Mouse (Mus musculus) heart, embryonic 13.5 days (tissue): Measurements from ENCODE around the gene Zbtb43. TPM values are rescaled to one million over a fixed set of nuclear protein-coding genes. Genes with fewer than 3 reads are reported as not detected.
A peak's percentile ranks its signal among the peaks of the same experiment; 100 is the strongest.

Experiments
- ATAC-seq: fragments of 200-750 bp; cut with Nextera tagmentation; 2 replicates; pipeline ENCODE4 v1.8.0; 2017; ENCODE audit warnings: moderate TSS enrichment; ENCODE audit not compliant: insufficient number of reproducible peaks, low FRiP score, low TSS enrichment; ENCODE audit errors: extremely low read depth
- H3K27ac ChIP-seq: fragments of 300-500 bp; sonication (generic); replicated peaks from 2 replicates; pipeline ENCODE4 v1.5.1; 2015; ENCODE audit warnings: moderate library complexity, mild to moderate bottlenecking, inconsistent platforms
- H3K27me3 ChIP-seq: fragments of 300-500 bp; sonication (generic); replicated peaks from 2 replicates; pipeline ENCODE4 v1.6.1; 2015; ENCODE audit warnings: mild to moderate bottlenecking, inconsistent platforms
- H3K36me3 ChIP-seq: fragments of 300-500 bp; sonication (generic); 2 replicates; pipeline ENCODE4 v1.6.1; 2015; ENCODE audit warnings: mild to moderate bottlenecking, inconsistent platforms
- H3K4me1 ChIP-seq: fragments of 300-500 bp; sonication (generic); 2 replicates; pipeline ENCODE4 v1.6.1; 2015; ENCODE audit warnings: inconsistent platforms
- H3K4me2 ChIP-seq: fragments of 300-500 bp; sonication (generic); 2 replicates; pipeline ENCODE4 v1.6.1; 2015; ENCODE audit warnings: inconsistent platforms, mild to moderate bottlenecking, moderate library complexity
- H3K4me3 ChIP-seq: fragments of 300-500 bp; sonication (generic); 2 replicates; pipeline ENCODE4 v1.5.1; 2015; ENCODE audit warnings: moderate library complexity, mild to moderate bottlenecking, inconsistent platforms
- H3K9ac ChIP-seq: fragments of 300-500 bp; sonication (generic); 2 replicates; pipeline ENCODE4 v1.6.1; 2015; ENCODE audit warnings: inconsistent platforms, mild to moderate bottlenecking, moderate library complexity
- H3K9me3 ChIP-seq: fragments of 300-500 bp; sonication (generic); 2 replicates; pipeline ENCODE4 v1.6.1; 2016; ENCODE audit warnings: inconsistent platforms
- WGBS: fragments of 180-500 bp; shearing (Covaris S2); methylation state at CpG from one replicate; pipeline ENCODE4 v1.1.7; 2015; ENCODE audit warnings: mixed read lengths; 5-methylcytosine and 5-hydroxymethylcytosine counted together
- polyA plus RNA-seq: library from polyadenylated mRNA; unstranded; fragments of >200 nt; fragmentation: Nextera tagmentation; extraction: Ambion mirVana; gene quantifications from 2 replicates; pipeline ENCODE4 v1.2.1, GENCODE M21; 2015

Gene Zbtb43
- polyA plus RNA-seq, 1 experiment from 2014 or later = 10.5 TPM

DNA sequence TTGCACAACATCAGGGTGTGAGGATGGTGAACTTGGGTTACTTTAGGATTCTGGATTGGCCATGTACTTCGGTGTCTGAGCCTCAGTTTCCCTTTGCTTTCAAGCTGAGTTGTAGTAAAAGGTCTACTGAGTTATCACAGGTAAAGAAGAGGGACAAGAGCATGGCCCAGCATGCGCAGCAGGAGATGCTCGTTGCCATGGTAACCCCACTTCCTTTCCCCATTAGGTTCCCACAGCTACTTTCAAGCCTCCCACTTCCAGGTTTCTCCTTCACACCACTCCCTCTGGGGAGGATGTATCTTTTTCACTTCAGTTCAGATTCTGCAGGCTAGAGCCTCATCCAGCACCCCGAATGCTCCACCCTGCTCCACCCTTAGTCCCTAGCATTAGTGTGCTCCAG, 27.5 kb downstream of the Zbtb43 start:
- Histone ChIP-seq H3K4me3 (no peak overlapping the region), H3K9me3 (no peaks in the 10 kb centered on the region), H3K36me3 (no peaks in the 10 kb centered on the region), H3K9ac (no peak overlapping the region), H3K4me1 (peaks cover 53% of the 10 kb centered on the region), H3K4me2 (no peak overlapping the region), H3K27me3 (0 out of 2 replicates have a peak, but pooled peaks cover 4% of the 10 kb centered on the region), H3K27ac (no peak overlapping the region)
- no peak for ATAC-seq
- WGBS = 41% methylated on average over 4 of the region's 4 CpGs

DNA sequence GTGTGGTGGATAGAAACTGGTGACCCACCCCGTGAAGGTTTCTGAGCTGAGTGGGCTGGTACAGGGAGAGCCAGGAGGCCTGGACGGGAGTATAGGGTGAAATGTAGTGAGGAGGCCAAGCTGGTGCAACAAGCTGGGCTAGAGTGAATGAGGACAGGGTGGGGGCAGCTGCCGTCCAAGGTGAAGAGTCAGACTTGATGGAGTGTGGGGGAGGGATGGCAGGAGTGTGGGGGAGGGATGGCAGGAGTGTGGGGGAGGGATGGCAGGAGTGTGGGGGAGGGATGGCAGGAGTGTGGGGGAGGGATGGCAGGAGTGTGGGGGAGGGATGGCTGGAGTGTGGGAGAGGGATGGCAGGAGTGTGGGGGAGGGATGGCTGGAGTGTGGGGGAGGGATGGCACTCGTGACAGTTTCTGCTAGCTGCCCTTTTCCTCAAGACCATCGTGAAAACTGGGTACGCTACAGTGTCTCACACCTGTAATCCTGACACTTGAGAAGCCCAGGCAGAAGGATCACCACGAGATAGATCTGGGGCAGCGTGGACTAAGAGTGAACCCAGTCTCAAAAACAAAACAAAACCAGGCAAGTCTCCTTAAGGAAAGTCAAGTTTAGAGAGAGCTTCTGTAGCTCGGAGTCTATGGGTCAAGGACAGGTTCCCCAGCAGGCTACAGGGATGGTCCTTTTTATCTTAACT, 28.2 kb downstream of the Zbtb43 start:
- no peak overlapping the region for H3K4me2 ChIP-seq
- 20% methylated on average over 9 of the region's 9 CpGs for WGBS
- no peak overlapping the region for H3K27ac ChIP-seq
- no peaks in the 10 kb centered on the region for H3K9me3 ChIP-seq
- 0 out of 2 replicates have a peak, but pooled peaks cover 4% of the 10 kb centered on the region for H3K27me3 ChIP-seq
- peak overlapping the region; percentile 37; the same call in 1 of the 2 replicates for H3K9ac ChIP-seq
- H3K4me1 ChIP-seq = peaks cover 60% of the 10 kb centered on the region
- no peak for ATAC-seq
- no peak overlapping the region for H3K4me3 ChIP-seq
- H3K36me3 ChIP-seq = no peaks in the 10 kb centered on the region

DNA sequence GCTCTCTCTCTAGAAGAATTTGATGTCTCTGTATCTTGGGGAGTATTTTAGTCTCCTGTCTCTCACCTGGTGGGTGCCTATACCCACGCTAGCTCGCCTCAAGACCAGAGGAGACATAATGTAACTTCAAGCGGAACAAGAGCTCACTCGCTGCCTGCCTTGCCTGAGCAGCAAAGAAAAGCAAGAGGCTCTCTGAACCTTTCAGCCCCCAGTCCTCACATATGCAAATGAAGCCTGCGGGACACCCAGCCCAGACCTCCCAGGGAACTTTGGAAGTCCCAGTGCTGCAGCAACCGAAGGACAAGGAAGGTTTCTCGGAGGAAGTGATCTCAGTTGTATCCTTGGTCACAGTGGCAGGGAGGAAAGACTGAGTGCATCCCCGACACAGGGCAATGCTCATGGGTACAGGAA, 28.9 kb downstream of the Zbtb43 start:
- Histone ChIP-seq H3K36me3 (no peaks in the 10 kb centered on the region), H3K4me1 (peaks cover 56% of the 10 kb centered on the region), H3K4me2 (no peak overlapping the region), H3K4me3 (no peak overlapping the region), H3K9ac (peak overlapping the region; percentile 37; the same call in 1 of the 2 replicates), H3K27ac (no peak overlapping the region), H3K27me3 (0 out of 2 replicates have a peak, but pooled peaks cover 4% of the 10 kb centered on the region), H3K9me3 (no peaks in the 10 kb centered on the region)
- WGBS = 33% methylated on average over 8 of the region's 8 CpGs
- ATAC-seq = no peak

DNA sequence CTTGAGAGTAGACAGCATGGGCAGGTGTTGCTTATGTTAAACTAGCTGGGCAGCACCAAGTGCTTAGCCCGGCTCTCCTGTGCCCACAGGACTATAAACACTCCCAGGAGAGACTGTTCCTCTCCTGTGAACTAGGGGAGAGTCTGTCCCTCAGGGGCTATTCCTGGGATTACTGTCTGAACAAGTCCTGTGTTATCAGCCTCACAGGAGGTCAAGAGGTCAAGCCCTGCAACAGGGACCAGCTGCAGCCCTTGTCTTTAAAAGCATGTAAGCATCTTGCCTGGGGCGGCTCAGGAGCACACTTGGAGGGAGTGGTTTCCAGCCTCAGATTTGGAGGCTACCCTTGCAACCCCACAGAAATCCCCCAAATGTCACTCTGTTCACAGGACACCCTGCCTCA, 30.0 kb downstream of the Zbtb43 start:
- H3K4me1 ChIP-seq = peaks cover 49% of the 10 kb centered on the region
- 0 out of 2 replicates have a peak, but pooled peaks cover 4% of the 10 kb centered on the region for H3K27me3 ChIP-seq
- H3K9me3 ChIP-seq = no peaks in the 10 kb centered on the region
- no peaks in the 10 kb centered on the region for H3K36me3 ChIP-seq
- no peak overlapping the region for H3K27ac ChIP-seq
- WGBS = 23% methylated on average over 2 of the region's 2 CpGs
- no peak overlapping the region for H3K4me3 ChIP-seq
- no peak overlapping the region for H3K9ac ChIP-seq
- no peak for ATAC-seq
- H3K4me2 ChIP-seq = no peak overlapping the region

DNA sequence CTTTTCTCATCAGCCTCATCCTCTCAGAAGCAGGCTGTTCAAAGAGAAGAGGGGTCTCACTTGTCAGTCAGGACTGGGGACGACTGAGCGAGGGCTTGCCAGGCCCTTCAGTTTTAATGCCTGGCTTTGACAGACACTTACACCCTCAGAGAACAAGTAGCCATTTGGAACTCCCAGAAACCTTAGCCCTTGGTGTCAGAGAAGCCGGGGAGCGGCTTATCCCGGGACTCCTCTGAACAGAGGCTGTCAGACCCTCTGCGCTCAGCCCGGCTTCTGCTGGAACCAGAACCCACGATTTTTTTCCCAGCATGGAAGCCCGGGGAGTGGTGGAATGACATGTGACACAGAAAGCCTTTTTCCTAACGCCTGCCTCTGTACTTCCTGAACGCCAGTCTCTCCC, 31.2 kb downstream of the Zbtb43 start:
- no peak overlapping the region for H3K4me3 ChIP-seq
- WGBS = 53% methylated on average over 11 of the region's 11 CpGs
- H3K27ac ChIP-seq = no peak overlapping the region
- 0 out of 2 replicates have a peak, but pooled peaks cover 4% of the 10 kb centered on the region for H3K27me3 ChIP-seq
- no peak overlapping the region for H3K4me2 ChIP-seq
- H3K36me3 ChIP-seq = no peaks in the 10 kb centered on the region
- no peak for ATAC-seq
- no peak overlapping the region for H3K9ac ChIP-seq
- peaks cover 42% of the 10 kb centered on the region for H3K4me1 ChIP-seq
- no peaks in the 10 kb centered on the region for H3K9me3 ChIP-seq

DNA sequence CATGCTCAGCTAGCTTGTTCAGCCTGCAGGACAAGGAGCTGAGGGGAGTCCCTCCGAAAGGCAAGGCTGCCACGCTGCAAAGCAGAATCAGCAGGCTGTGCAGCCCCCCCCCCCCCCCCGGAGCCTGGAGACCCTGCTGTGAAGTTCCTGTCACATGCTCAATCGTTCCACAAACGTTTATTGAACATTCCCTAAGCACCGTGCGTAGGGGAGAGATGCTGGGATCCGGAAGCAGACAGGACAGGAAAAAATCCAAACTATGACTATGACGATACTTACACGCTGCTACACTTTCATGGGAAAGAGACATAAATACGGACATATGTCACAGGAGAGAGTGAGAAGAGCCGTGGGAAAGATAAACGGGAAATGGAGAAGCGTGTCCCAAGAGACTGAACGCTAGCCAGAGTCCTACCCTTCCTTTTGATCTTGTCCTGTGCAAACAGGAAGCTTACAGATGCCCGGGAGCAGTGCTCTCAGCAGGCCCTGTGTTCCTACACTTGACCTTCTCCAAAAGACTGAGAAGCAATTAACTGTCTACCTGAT, 32.3 kb downstream of the Zbtb43 start:
- peak overlapping the region; percentile 76 for H3K9ac ChIP-seq
- no peaks in the 10 kb centered on the region for H3K36me3 ChIP-seq
- H3K27ac ChIP-seq = 0 out of 2 replicates have a peak overlapping the region, but pooled peaks have one; percentile 5
- WGBS = 5% methylated on average over 16 of the region's 16 CpGs
- H3K4me1 ChIP-seq = peaks cover 46% of the 10 kb centered on the region
- H3K27me3 ChIP-seq = 0 out of 2 replicates have a peak, but pooled peaks cover 4% of the 10 kb centered on the region
- no peak for ATAC-seq
- peak overlapping the region; percentile 58 for H3K4me2 ChIP-seq
- H3K4me3 ChIP-seq = peak overlapping the region; percentile 34
- no peaks in the 10 kb centered on the region for H3K9me3 ChIP-seq

DNA sequence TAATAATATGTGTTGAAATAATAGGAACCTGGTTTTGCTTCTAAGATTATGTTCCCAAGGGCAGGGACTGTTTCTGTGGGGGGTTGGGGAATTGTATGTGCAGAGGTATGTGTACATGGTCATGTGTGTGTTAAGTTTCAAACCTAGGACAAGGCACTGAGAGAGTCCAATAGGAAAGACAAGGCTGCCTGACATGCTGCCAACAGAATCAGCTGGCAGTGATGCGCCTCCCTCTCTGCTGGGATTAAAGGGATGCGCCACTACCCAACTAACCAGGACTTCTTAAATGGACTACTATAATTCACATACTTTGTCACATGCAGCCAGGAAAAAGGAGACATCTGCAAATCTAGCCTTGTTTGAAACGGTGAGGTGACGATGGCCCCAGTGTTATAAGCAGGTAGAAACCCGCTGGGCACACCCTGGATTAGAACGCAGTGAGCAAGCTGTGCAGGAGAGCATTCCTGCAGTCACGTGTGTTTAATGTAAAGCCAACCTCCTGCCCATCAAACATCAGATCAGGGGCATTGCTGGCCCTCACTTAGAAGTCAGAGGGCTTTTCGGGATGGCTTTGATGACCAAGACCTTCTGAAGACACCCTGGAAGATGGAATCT, 33.2 kb downstream of the Zbtb43 start:
- no peaks in the 10 kb centered on the region for H3K9me3 ChIP-seq
- peaks cover 48% of the 10 kb centered on the region for H3K4me1 ChIP-seq
- H3K9ac ChIP-seq = 0 out of 2 replicates have a peak overlapping the region, but pooled peaks have one; percentile 76
- H3K4me2 ChIP-seq = no peak overlapping the region
- no peaks in the 10 kb centered on the region for H3K36me3 ChIP-seq
- 0 out of 2 replicates have a peak, but pooled peaks cover 4% of the 10 kb centered on the region for H3K27me3 ChIP-seq
- H3K27ac ChIP-seq = no peak overlapping the region
- ATAC-seq = no peak
- H3K4me3 ChIP-seq = no peak overlapping the region
- 51% methylated on average over 8 of the region's 8 CpGs for WGBS

DNA sequence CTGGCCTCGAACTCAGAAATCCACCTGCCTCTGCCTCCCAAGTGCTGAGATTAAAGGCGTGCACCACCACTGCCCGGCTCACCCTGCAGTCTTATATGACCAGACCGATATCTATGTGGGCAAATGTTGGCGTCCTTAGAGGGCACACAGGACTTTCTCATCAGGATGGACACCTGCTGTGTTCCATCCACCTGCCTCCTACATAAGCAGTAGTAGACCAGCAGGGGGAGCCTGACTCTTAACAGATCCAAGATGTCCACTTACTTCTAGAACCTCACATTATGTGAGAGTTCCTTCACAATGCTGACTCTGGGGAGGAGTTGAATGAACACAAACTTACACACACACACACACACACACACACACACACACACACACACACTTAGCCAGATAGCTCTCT, 35.5 kb downstream of the Zbtb43 start:
- no peak for ATAC-seq
- Histone ChIP-seq H3K36me3 (peaks cover 8% of the 10 kb centered on the region), H3K4me1 (peaks cover 50% of the 10 kb centered on the region), H3K9ac (no peak overlapping the region), H3K27me3 (0 out of 2 replicates have a peak, but pooled peaks cover 4% of the 10 kb centered on the region), H3K4me2 (no peak overlapping the region), H3K27ac (no peak overlapping the region), H3K4me3 (no peak overlapping the region), H3K9me3 (no peaks in the 10 kb centered on the region)
- 50% methylated on average over 5 of the region's 5 CpGs for WGBS

DNA sequence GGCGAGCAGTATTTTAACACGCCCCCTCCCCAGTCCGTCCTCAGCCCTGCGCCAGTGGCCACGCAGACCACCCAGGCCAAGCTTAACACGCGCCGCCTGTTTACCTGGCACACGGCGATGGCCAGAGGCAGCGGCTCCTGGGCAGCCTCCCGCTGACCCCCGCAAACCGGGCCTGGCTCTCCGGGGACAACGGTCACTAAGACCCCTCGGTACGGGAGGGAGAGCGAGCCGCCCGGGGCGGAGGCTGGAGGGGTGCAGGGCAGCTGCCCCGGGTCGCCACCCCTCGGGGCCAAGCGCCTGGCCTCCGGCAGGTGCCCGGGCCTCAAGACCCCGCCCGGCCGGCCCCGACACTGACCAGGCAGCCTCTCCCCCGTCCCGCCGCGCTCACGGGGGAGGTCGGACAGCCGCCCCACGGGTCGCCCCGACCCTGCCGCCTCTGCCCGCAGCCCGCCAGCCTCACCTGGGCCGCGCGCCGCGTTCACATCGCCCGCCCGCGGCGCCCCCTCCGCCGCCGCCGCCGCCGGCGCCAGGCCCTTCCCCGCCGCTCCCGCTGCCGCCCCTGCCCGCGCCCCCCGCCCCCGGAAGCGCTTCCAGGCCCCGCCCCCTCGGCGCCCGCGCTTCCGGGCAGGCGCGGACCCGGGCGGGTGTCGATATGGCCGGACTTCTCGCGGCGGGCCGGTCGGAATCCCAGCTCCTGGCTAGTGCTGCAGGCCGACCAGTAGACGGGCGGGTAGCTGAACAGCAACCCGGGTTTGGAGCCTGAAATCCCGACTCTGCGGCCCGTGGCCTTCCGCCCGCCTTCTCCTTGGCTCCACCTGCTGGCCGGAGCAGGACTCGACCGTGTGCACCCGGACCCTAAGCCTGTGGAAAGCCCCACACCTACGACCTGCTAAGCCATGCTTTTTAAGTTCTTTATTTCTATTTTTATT, 37.3 kb downstream of the Zbtb43 start, which contains the start of gene Zbtb34:
Gene Zbtb34, minus strand, starts transcription at position 554 of the 929 bp plus-strand sequence.
- Histone ChIP-seq H3K4me3 (peak within 1 kb of the TSS; percentile 86), H3K4me2 (peak within 1 kb of the TSS; percentile 84), H3K9ac (peak within 1 kb of the TSS; percentile 98), H3K27ac (peak within 1 kb of the TSS; percentile 79), H3K4me1 (peaks cover 49% of the 10 kb centered on the region), H3K9me3 (no peaks in the 10 kb centered on the region), H3K27me3 (no peaks in the 10 kb centered on the region), H3K36me3 (peaks cover 26% of the 10 kb centered on the region)
- ATAC-seq = peak; percentile 70
- WGBS = under 1% methylated on average over 86 of the region's 102 CpGs

DNA sequence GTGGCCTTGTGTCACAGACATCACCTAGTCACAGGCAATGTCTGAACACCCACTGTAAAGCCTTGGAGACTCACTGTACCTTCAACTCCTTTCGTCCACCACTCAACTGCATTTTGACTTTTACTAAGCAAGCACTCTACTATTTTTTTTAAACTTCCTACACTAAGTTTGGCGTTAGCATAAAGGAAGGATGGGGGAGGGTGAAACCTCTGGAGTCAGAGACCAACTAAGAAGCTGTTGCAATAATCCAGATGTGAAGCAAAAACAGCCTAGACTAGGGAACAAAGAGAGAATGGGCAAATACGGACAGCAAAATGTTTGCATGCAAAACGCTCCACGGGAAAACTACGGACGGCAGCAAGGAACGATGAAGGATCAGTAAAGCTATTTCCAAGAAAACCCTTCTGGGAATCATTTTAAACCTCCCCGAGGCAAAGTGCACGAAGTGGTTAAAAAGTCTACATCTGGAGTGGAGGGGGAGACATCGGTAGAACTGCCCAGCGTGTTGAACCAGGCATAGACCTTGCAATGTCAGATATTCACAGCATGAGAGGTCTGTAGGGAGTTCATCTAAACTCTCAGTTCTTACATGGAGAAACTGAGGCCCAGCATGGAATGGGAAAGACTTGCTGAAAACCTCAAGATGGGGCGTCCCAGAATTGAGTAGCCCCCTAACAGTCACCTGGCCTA, 38.1 kb downstream of the Zbtb43 start:
- WGBS = 11% methylated on average over 13 of the region's 13 CpGs
- no peaks in the 10 kb centered on the region for H3K9me3 ChIP-seq

More for the DNA sequence above, 38.1 kb downstream of the Zbtb43 start:
- Histone ChIP-seq H3K4me3 (peak overlapping the region; percentile 86), H3K4me2 (peak overlapping the region; percentile 84), H3K27me3 (no peaks in the 10 kb centered on the region), H3K27ac (peak overlapping the region; percentile 79), H3K36me3 (peaks cover 29% of the 10 kb centered on the region), H3K4me1 (peaks cover 41% of the 10 kb centered on the region), H3K9ac (peak overlapping the region; percentile 98)
- no peak for ATAC-seq
